Mouse (Mus musculus) kidney, adult 2 months (tissue): ENCODE measurements around the gene Vwce. TPM values are rescaled to one million over a fixed set of nuclear protein-coding genes. Genes with fewer than 3 reads are reported as not detected.

Source experiments
- DNase-seq: peaks from one replicate; pipeline ENCODE4 v3.0.0; 2021
- H3K27ac ChIP-seq: fragments of 200-500 bp; 2 replicates; pipeline ENCODE4 v1.5.1; 2012; ENCODE audit warnings: low read depth, low read length, control low read depth, inconsistent platforms; ENCODE audit not compliant: insufficient read depth
- H3K27me3 ChIP-seq: fragments of 200-500 bp; replicated peaks from 2 replicates; pipeline ENCODE4 v1.6.1; 2012; ENCODE audit warnings: mild to moderate bottlenecking, moderate library complexity, low read length, inconsistent platforms; ENCODE audit not compliant: control insufficient read depth, insufficient read depth
- H3K36me3 ChIP-seq: fragments of 200-500 bp; 2 replicates; pipeline ENCODE4 v1.6.1; 2012; ENCODE audit warnings: mild to moderate bottlenecking, moderate library complexity, low read length, inconsistent platforms; ENCODE audit not compliant: control insufficient read depth, insufficient read depth
- H3K4me1 ChIP-seq: fragments of 200-500 bp; 2 replicates; pipeline ENCODE4 v1.6.1; 2011; ENCODE audit warnings: low read length; ENCODE audit not compliant: control insufficient read depth, insufficient read depth
- H3K4me3 ChIP-seq: fragments of 200-500 bp; 2 replicates; pipeline ENCODE4 v1.5.1; 2011; ENCODE audit warnings: mild to moderate bottlenecking, low read depth, low read length, control low read depth; ENCODE audit not compliant: insufficient read depth
- CTCF ChIP-seq: fragments of 200-500 bp; conservative IDR thresholded peaks from 2 replicates; pipeline ENCODE4 v1.5.1; 2011; ENCODE audit warnings: low read depth, mild to moderate bottlenecking, control low read depth, low read length, moderate library complexity, mixed read lengths; ENCODE audit not compliant: insufficient read depth, insufficient read length
- POLR2A ChIP-seq: fragments of 200-500 bp; IDR thresholded peaks from one replicate; pipeline ENCODE4 v1.6.1; 2011; ENCODE audit warnings: low read depth, low read length, control low read depth
- WGBS: fragments of 180-500 bp; shearing (Covaris S2); methylation state at CpG from one replicate; pipeline ENCODE4 v1.1.7; 2018; 5-methylcytosine and 5-hydroxymethylcytosine counted together
- polyA plus RNA-seq: library from polyadenylated mRNA; depleted of rRNA; stranded (reverse); fragments of >200 nt; gene quantifications from 2 replicates; pipeline ENCODE4 v1.2.3, GENCODE M21; 2012

Gene Vwce
- polyA plus RNA-seq, 1 experiment, result 15.3 TPM

DNA sequence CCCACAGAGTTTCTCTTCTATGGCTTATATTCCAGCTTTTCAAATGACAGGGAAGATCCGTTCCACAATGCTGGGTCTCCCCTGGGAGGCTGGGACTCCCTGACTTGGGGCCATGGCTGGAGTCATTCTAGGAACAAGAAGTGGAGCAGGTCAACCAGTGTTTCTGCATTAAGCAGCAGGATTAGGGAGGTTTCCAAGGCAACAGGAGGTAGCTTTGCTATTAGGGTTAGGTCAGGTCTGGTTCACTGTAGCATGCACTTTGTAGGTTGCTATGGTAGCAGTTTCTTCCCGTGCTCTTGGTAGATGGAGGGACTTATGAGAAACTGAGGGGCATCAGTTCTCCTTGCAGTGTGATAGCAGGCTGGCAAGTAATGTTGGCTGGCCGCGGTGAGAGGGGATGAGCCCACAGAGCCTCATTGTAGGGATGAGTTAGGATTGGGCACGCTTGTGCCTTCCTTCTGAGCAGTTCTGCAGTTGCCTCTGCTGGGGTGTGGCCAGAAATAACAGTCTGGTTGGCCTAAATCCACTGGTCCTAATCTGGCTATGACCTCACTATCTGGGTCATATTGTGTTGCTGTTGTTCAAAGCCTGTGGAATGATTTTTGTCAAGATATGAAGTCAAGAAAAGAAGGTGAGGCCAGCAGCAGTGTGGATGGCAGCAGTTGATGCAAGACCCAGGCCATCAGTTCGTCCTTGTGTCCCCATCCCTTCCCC lies 67.2 kb downstream of the Vwce start:
- H3K4me3 ChIP-seq, result no peak overlapping the region
- peaks cover 35% of the 10 kb centered on the region for H3K4me1 ChIP-seq
- no peak overlapping the region for H3K27ac ChIP-seq
- TF ChIP-seq POLR2A (no peak), CTCF (no peak)
- peak; percentile 49 for DNase-seq
- no peaks in the 10 kb centered on the region for H3K27me3 ChIP-seq
- WGBS, result 51% methylated on average over 6 of the region's 6 CpGs
- no peaks in the 10 kb centered on the region for H3K36me3 ChIP-seq

GRCm38 (mm10) chr19:10702125-10702524 lies 68.1 kb downstream of the Vwce start:
- H3K4me3 ChIP-seq, result no peak overlapping the region
- H3K27ac ChIP-seq, result no peak overlapping the region
- no peak for TF ChIP-seq CTCF
- H3K36me3 ChIP-seq, result no peaks in the 10 kb centered on the region
- no peak for DNase-seq
- H3K27me3 ChIP-seq, result no peaks in the 10 kb centered on the region
- 72% methylated on average over 8 of the region's 8 CpGs for WGBS
- H3K4me1 ChIP-seq, result peaks cover 35% of the 10 kb centered on the region

DNA sequence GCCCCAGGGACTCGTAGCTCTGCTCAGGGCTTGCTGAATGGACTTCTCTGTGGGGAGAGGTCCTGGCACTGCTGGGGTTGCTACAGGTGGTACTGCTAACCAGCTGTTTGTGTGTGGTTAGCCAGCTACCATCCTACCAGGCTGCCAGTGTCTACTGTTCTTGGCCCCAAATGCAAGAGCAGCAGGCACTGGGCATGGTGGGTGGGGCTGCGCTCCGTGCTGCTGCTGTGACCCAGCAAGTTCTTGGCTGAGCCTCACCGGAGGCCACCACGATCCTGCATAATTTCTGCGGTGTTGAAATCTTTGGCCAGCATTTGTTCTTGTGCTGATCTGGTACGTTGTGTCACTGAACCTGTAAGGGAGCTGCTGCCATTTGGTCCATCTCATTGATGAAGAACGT lies 69.5 kb downstream of the Vwce start:
- TF ChIP-seq POLR2A (no peak), CTCF (no peak)
- 69% methylated on average over 8 of the region's 8 CpGs for WGBS
- Histone ChIP-seq H3K4me3 (no peak overlapping the region), H3K4me1 (peaks cover 26% of the 10 kb centered on the region), H3K27ac (no peak overlapping the region), H3K27me3 (no peaks in the 10 kb centered on the region), H3K36me3 (no peaks in the 10 kb centered on the region)
- DNase-seq, result peak; percentile 45

DNA sequence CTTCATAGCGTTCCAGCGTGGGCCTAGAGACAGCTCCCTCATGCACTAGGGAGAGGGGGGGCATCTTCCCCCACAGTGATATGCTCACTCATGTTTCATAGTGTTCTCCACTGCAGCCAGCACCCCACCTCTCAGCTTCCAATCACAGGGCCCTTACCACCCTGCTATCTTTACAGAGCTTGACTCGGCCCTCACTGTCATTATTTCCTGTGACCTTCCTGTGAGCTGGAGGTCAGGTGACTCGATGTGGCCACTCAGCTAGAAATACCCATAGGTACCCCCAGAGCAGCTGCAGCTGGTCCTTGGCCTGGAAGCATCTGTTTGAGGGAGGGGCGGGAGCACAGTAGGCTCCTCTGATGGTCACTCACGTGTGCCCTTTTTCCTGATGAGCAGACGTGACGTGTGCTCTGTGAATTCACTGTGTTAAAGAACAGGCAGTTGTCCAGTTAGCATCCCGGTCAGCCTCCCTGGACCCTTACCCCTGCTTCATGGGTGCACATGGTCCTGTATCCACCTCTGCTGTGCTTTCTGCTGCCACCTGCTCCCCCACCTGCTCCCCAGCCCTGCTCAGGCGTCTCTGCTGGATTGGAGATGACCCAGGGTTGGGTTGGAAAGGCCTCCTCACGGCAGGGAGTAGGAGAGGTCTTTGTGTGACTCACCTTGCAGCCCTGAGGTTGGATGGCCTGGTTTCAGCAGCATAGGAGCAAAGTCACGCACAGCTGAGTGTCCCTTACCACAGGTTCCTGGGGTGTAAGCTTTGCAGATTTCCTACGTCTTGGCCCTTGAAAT lies 73.3 kb downstream of the Vwce start:
- no peak for TF ChIP-seq CTCF
- no peak for TF ChIP-seq POLR2A
- no peaks in the 10 kb centered on the region for H3K27me3 ChIP-seq
- 67% methylated on average over 13 of the region's 13 CpGs for WGBS
- peaks cover 11% of the 10 kb centered on the region for H3K4me1 ChIP-seq
- no peak overlapping the region for H3K27ac ChIP-seq
- H3K4me3 ChIP-seq, result no peak overlapping the region
- no peaks in the 10 kb centered on the region for H3K36me3 ChIP-seq
- no peak for DNase-seq

GRCm38 (mm10) chr19:10707881-10708280 lies 73.9 kb downstream of the Vwce start:
- Histone ChIP-seq H3K4me1 (peaks cover 11% of the 10 kb centered on the region), H3K27ac (no peak overlapping the region), H3K27me3 (no peaks in the 10 kb centered on the region), H3K36me3 (no peaks in the 10 kb centered on the region), H3K4me3 (no peak overlapping the region)
- TF ChIP-seq POLR2A, result no peak
- no peak for TF ChIP-seq CTCF
- no peak for DNase-seq
- 91% methylated on average over 1 of the region's 1 CpGs for WGBS

- Histone ChIP-seq H3K27me3 (no peaks in the 10 kb centered on the region), H3K4me3 (no peak overlapping the region), H3K36me3 (no peaks in the 10 kb centered on the region), H3K27ac (no peak overlapping the region), H3K4me1 (peaks cover 11% of the 10 kb centered on the region)
- 74% methylated on average over 6 of the region's 6 CpGs for WGBS
- TF ChIP-seq CTCF, result no peak
- no peak for DNase-seq
Observed at GRCm38 (mm10) chr19:10708900-10709299, 74.9 kb downstream of the Vwce start.

GRCm38 (mm10) chr19:10709360-10710087 lies 75.5 kb downstream of the Vwce start:
- H3K4me3 ChIP-seq, result no peak overlapping the region
- peaks cover 11% of the 10 kb centered on the region for H3K4me1 ChIP-seq
- DNase-seq, result peak; percentile 96
- no peak for TF ChIP-seq POLR2A
- TF ChIP-seq CTCF, result peak; percentile 98
- no peaks in the 10 kb centered on the region for H3K36me3 ChIP-seq
- no peak overlapping the region for H3K27ac ChIP-seq
- WGBS, result 18% methylated on average over 8 of the region's 8 CpGs
- H3K27me3 ChIP-seq, result no peaks in the 10 kb centered on the region
